Mouse (Mus musculus) lung, postnatal 0 days (tissue): ENCODE results near the gene Bik. TPM values are rescaled to one million over a fixed set of nuclear protein-coding genes. Genes with fewer than 3 reads are reported as not detected.
A peak's percentile ranks its signal among the peaks of the same experiment; 100 is the strongest.

Experiments used
- ATAC-seq: fragments of 200-750 bp; cut with Nextera tagmentation; 2 replicates; pipeline ENCODE4 v1.8.0; 2017; ENCODE audit warnings: moderate library complexity
- DNase-seq: peaks from one replicate; pipeline ENCODE4 v3.0.0-alpha.2; 2016; ENCODE audit warnings: low spot score
- H3K27ac ChIP-seq: fragments of 300-500 bp; sonication (generic); 2 replicates; pipeline ENCODE4 v1.5.1; 2014; ENCODE audit warnings: antibody characterized with exemption, mild to moderate bottlenecking, low read length, mixed read lengths
- H3K27me3 ChIP-seq: fragments of 300-500 bp; sonication (generic); replicated peaks from 2 replicates; pipeline ENCODE4 v1.6.1; 2014; ENCODE audit warnings: low read length, mixed read lengths; ENCODE audit not compliant: insufficient read depth
- H3K36me3 ChIP-seq: fragments of 300-500 bp; sonication (generic); 2 replicates; pipeline ENCODE4 v1.6.1; 2014; ENCODE audit warnings: low read length, mixed read lengths; ENCODE audit not compliant: insufficient read depth
- H3K4me1 ChIP-seq: fragments of 300-500 bp; sonication (generic); 2 replicates; pipeline ENCODE4 v1.6.1; 2014; ENCODE audit warnings: antibody characterized with exemption, low read depth, low read length, mixed read lengths; ENCODE audit not compliant: insufficient read depth
- H3K4me2 ChIP-seq: fragments of 300-500 bp; sonication (generic); replicated peaks from 2 replicates; pipeline ENCODE4 v1.6.1; 2014; ENCODE audit warnings: low read depth, mild to moderate bottlenecking, low read length, moderate library complexity, mixed read lengths
- H3K4me3 ChIP-seq: fragments of 300-500 bp; sonication (generic); 2 replicates; pipeline ENCODE4 v1.5.1; 2014; ENCODE audit warnings: low read depth, low read length
- H3K9ac ChIP-seq: fragments of 300-500 bp; sonication (generic); replicated peaks from 2 replicates; pipeline ENCODE4 v1.6.1; 2014; ENCODE audit warnings: low read depth, mild to moderate bottlenecking
- H3K9me3 ChIP-seq: fragments of 300-500 bp; sonication (generic); 2 replicates; pipeline ENCODE4 v1.6.1; 2016; ENCODE audit warnings: low read length, mixed read lengths
- CTCF ChIP-seq: IDR thresholded peaks from 2 replicates; pipeline ENCODE4 v1.5.1; 2016; ENCODE audit warnings: antibody characterized with exemption, mild to moderate bottlenecking
- EP300 ChIP-seq: IDR thresholded peaks from 2 replicates; pipeline ENCODE4 v1.6.1; 2016; ENCODE audit warnings: antibody characterized with exemption, mild to moderate bottlenecking, control low read depth
- WGBS: fragments of 180-500 bp; shearing (Covaris S2); extraction: QIAGEN DNeasy Blood & Tissue Kit; methylation state at CpG from one replicate; pipeline ENCODE4 v1.1.7; 2014; 5-methylcytosine and 5-hydroxymethylcytosine counted together
- polyA plus RNA-seq: library from polyadenylated mRNA; unstranded; fragments of >200 nt; fragmentation: Nextera tagmentation; extraction: Ambion mirVana; gene quantifications from 2 replicates; pipeline ENCODE4 v1.2.1, GENCODE M21; 2015

The Bik gene
- polyA plus RNA-seq, 1 experiment from 2014 or later = 33.8 TPM

- WGBS = 91% methylated on average over 8 of the region's 8 CpGs
Measured at GRCm38 (mm10) chr15:83575543-83575942, 48.9 kb downstream of the Bik start.

DNA sequence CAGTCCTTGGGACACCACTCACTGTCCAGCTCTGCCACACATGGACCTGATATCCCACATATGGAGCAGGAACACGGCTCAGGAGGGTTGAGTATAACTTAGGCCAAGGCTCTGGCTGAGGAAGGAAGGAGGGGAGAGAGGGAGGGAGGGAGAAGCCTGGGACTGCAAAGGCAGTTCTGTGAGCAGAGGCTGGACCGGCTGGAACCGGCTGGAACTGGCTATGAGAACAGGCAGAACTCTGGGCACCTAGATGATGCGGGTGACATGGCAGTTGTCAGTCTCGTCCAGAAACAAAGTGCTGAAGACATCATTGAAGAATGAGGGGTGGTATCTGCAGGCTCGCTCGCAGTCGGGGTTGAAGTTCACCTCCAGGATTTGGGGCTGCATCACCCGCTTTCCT lies 50.0 kb downstream of the Bik start:
- DNase-seq (no peak), ATAC-seq (no peak)
- H3K36me3 ChIP-seq = peaks cover 16% of the 10 kb centered on the region; the same call in 1 of the 2 replicates
- H3K9me3 ChIP-seq = no peaks in the 10 kb centered on the region
- H3K4me3 ChIP-seq = no peak overlapping the region
- H3K27ac ChIP-seq = no peak overlapping the region
- no peaks in the 10 kb centered on the region for H3K27me3 ChIP-seq
- 88% methylated on average over 9 of the region's 9 CpGs for WGBS
- H3K9ac ChIP-seq = no peak overlapping the region
- TF ChIP-seq CTCF = no peak
- TF ChIP-seq EP300 = no peak
- H3K4me1 ChIP-seq = no peaks in the 10 kb centered on the region
- H3K4me2 ChIP-seq = no peak overlapping the region

More at GRCm38 (mm10) chr15:83575543-83575942, 48.9 kb downstream of the Bik start:
- DNase-seq (no peak), ATAC-seq (no peak)
- no peak for TF ChIP-seq EP300
- TF ChIP-seq CTCF = no peak
- Histone ChIP-seq H3K4me3 (no peak overlapping the region), H3K9me3 (no peaks in the 10 kb centered on the region), H3K4me1 (no peaks in the 10 kb centered on the region), H3K27ac (peak overlapping the region; percentile 76), H3K9ac (no peak overlapping the region), H3K4me2 (no peak overlapping the region), H3K27me3 (no peaks in the 10 kb centered on the region), H3K36me3 (peaks cover 16% of the 10 kb centered on the region; the same call in 1 of the 2 replicates)

GRCm38 (mm10) chr15:83582931-83583330 lies 56.3 kb downstream of the Bik start:
- Histone ChIP-seq H3K36me3 (peaks cover 22% of the 10 kb centered on the region), H3K4me3 (no peak overlapping the region), H3K4me1 (no peaks in the 10 kb centered on the region), H3K27ac (no peak overlapping the region), H3K9me3 (no peaks in the 10 kb centered on the region), H3K27me3 (no peaks in the 10 kb centered on the region), H3K9ac (no peak overlapping the region), H3K4me2 (no peak overlapping the region)
- ATAC-seq (no peak), DNase-seq (no peak)
- 83% methylated on average over 4 of the region's 4 CpGs for WGBS
- TF ChIP-seq CTCF = no peak
- no peak for TF ChIP-seq EP300

DNA sequence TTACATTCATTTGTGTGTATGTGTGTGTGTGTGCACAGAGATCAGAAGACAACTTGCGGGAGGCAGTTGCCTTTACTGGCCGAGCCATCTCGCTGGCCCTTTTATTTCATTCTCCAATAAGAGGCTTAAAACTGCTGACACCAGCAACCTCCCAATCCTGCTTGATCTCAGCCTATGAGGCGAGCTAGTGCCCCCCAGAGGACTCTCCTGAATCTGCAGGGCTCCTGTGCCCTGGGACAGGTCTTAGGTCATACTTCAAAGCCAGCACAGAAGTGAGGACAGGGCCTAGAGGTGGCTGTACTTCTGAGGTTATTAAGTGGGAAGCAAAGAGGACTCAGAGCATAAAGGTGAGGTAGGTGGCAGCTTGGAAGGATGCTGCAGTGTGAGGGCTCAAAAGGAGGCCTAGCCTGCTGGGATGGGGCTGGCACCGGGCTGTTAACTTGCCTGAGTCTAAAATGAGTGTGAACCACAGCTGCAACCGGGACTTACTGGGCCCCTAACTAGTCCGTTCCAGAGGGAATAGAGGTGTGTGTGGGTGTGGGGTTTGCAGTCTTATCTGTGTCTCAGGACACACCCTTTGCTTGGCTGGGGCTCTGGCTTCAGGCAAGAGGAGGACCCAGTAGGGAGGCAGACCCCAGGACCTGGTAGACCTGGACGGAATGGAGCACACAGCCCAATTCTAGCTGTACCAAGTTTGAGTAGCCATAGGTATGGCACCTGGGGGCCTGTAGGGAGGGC lies 56.9 kb downstream of the Bik start:
- DNase-seq (peak; percentile 73), ATAC-seq (peak; percentile 61)
- no peaks in the 10 kb centered on the region for H3K9me3 ChIP-seq
- 80% methylated on average over 8 of the region's 8 CpGs for WGBS
- no peak overlapping the region for H3K9ac ChIP-seq
- TF ChIP-seq EP300 (no peak), CTCF (peak; percentile 78)
- H3K27ac ChIP-seq = no peak overlapping the region
- H3K4me1 ChIP-seq = no peaks in the 10 kb centered on the region
- no peaks in the 10 kb centered on the region for H3K27me3 ChIP-seq
- no peak overlapping the region for H3K4me2 ChIP-seq
- peaks cover 22% of the 10 kb centered on the region for H3K36me3 ChIP-seq
- H3K4me3 ChIP-seq = no peak overlapping the region

- H3K36me3 ChIP-seq = peaks cover 22% of the 10 kb centered on the region
- H3K4me3 ChIP-seq = no peak overlapping the region
- H3K4me2 ChIP-seq = no peak overlapping the region
- H3K27ac ChIP-seq = no peak overlapping the region
- WGBS = 79% methylated on average over 6 of the region's 6 CpGs
- DNase-seq (no peak), ATAC-seq (no peak)
- TF ChIP-seq EP300 = no peak
- TF ChIP-seq CTCF = no peak
- H3K9me3 ChIP-seq = no peaks in the 10 kb centered on the region
- H3K27me3 ChIP-seq = no peaks in the 10 kb centered on the region
- no peaks in the 10 kb centered on the region for H3K4me1 ChIP-seq
- H3K9ac ChIP-seq = no peak overlapping the region
Measured at GRCm38 (mm10) chr15:83584741-83585220, 58.1 kb downstream of the Bik start.

GRCm38 (mm10) chr15:83590841-83591240 lies 64.2 kb downstream of the Bik start:
- Histone ChIP-seq H3K4me2 (no peak overlapping the region), H3K27ac (no peak overlapping the region), H3K9ac (no peak overlapping the region), H3K36me3 (peaks cover 10% of the 10 kb centered on the region), H3K4me1 (peaks cover 11% of the 10 kb centered on the region; the same call in 1 of the 2 replicates), H3K9me3 (no peaks in the 10 kb centered on the region), H3K27me3 (no peaks in the 10 kb centered on the region), H3K4me3 (no peak overlapping the region)
- no peak for TF ChIP-seq CTCF
- TF ChIP-seq EP300 = no peak
- WGBS = 93% methylated on average over 4 of the region's 4 CpGs
- ATAC-seq (no peak), DNase-seq (no peak)
